Mouse (Mus musculus): Measurements from ENCODE around the gene Lpp. TPM values are rescaled to one million over a fixed set of nuclear protein-coding genes. Genes with fewer than 3 reads are reported as not detected.

The Lpp gene
- total and polyA plus RNA-seq, 3 experiments: not detected

GRCm38 (mm10) chr16:24560998-24561397 is 167.7 kb downstream of the Lpp start:
- TF ChIP-seq RAD21 (IDR thresholded peaks at IDR 0.05; ENCODE audit: low read depth, low read length): no peak
- no peak for TF ChIP-seq NRF1 (IDR thresholded peaks at IDR 0.05; ENCODE audit: insufficient read depth, low read depth, low read length, poor library complexity, severe bottlenecking)
- TF ChIP-seq NELFE (IDR thresholded peaks at IDR 0.05; ENCODE audit: low read depth, low read length): no peak
- no peak for TF ChIP-seq MAX (IDR thresholded peaks at IDR 0.05; ENCODE audit: low read length)
- no peak for TF ChIP-seq MEF2A (IDR thresholded peaks at IDR 0.05; ENCODE audit: extremely low read depth, insufficient replicate concordance, low read depth, low read length, poor library complexity, severe bottlenecking)
- no peak for TF ChIP-seq E2F4 (IDR thresholded peaks at IDR 0.05; ENCODE audit: borderline replicate concordance, low read depth, low read length)
- TF ChIP-seq TAL1 (IDR thresholded peaks at IDR 0.05; ENCODE audit: low read length): no peak
- TF ChIP-seq TCF12 (IDR thresholded peaks at IDR 0.05; ENCODE audit: low read depth, low read length): no peak
- TF ChIP-seq MAZ (IDR thresholded peaks at IDR 0.05; ENCODE audit: low read depth, low read length): no peak
- no peak for TF ChIP-seq UBTF (IDR thresholded peaks at IDR 0.05; ENCODE audit: borderline replicate concordance, insufficient read depth, low read depth, low read length)
- no peak for TF ChIP-seq MAFK (IDR thresholded peaks at IDR 0.05; ENCODE audit: borderline replicate concordance, low read depth, low read length)
- TF ChIP-seq HCFC1 (IDR thresholded peaks at IDR 0.05; ENCODE audit: low read depth, low read length): no peak
- TF ChIP-seq POLR2AphosphoS5 (IDR thresholded peaks at IDR 0.05; ENCODE audit: borderline replicate concordance, low read depth, low read length): no peak
- TF ChIP-seq POLR2A (IDR thresholded peaks at IDR 0.05; ENCODE audit: control insufficient read depth in 1 of 2, insufficient read depth in 1 of 2, low read depth in 1 of 2, low read length in 2 of 2, poor library complexity in 1 of 2): no peak
- no peak for TF ChIP-seq POLR2AphosphoS2 (IDR thresholded peaks at IDR 0.05; ENCODE audit: low read length)
- TF ChIP-seq JUND (IDR thresholded peaks at IDR 0.05; ENCODE audit: low read depth, low read length): no peak
- no peak for TF ChIP-seq EP300 (IDR thresholded peaks at IDR 0.05; ENCODE audit: low read depth in 1 of 2, low read length in 2 of 2)
- H3K4me1 ChIP-seq (ENCODE audit: control insufficient read depth in 1 of 2, insufficient read depth in 2 of 2, low read length in 2 of 2): no peaks in the 10 kb centered on the region

DNA sequence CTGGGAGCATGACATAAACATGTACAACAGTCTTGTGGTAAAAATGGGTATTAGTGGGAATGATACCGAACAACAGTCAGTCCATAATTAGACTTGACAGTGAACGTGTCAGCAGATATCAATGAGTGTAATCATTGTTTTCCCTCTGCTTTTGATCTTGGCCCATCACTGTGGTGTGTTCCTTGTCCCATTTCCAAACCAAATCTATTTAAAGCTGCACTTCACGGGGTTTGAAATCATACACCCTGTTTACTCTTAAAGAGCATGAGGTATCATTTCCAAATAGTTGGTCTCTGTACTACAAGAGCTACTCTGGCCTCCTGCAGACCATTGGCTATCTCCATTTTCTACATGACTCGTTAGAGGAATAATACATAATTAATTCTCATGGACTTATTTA is 168.3 kb downstream of the Lpp start:
- Histone ChIP-seq H3K27me3 (ENCODE audit: control insufficient read depth in 1 of 2, insufficient read depth in 2 of 2, low read length in 2 of 2) (no peaks in the 10 kb centered on the region), H3K27ac (ENCODE audit: control insufficient read depth, low read depth, low read length) (no peak overlapping the region), H3K36me3 (ENCODE audit: control insufficient read depth in 1 of 2, insufficient read depth in 2 of 2, low read length in 2 of 2) (no peaks in the 10 kb centered on the region), H3K79me2 (ENCODE audit: control insufficient read depth, insufficient read depth, low read length, poor library complexity) (no peaks in the 10 kb centered on the region), H3K4me1 (ENCODE audit: control insufficient read depth in 1 of 2, insufficient read depth in 2 of 2, low read length in 2 of 2) (no peaks in the 10 kb centered on the region), H3K9me3 (replicated peaks; ENCODE audit: insufficient read depth, low read length) (no peaks in the 10 kb centered on the region), H3K9ac (ENCODE audit: control insufficient read depth, low read depth, low read length, poor library complexity, severe bottlenecking) (no peak overlapping the region), H3K4me3 (ENCODE audit: control insufficient read depth in 1 of 2, insufficient read depth in 1 of 2, low read depth in 2 of 2, low read length in 2 of 2) (no peak overlapping the region)
- TF ChIP-seq RAD21 (IDR thresholded peaks at IDR 0.05; ENCODE audit: low read depth, low read length) (no peak), POLR2A (IDR thresholded peaks at IDR 0.05; ENCODE audit: control insufficient read depth in 1 of 2, insufficient read depth in 1 of 2, low read depth in 1 of 2, low read length in 2 of 2, poor library complexity in 1 of 2) (no peak), CHD1 (IDR thresholded peaks at IDR 0.05; ENCODE audit: low read depth, low read length) (no peak), BHLHE40 (IDR thresholded peaks at IDR 0.05; ENCODE audit: borderline replicate concordance, low read depth, low read length) (no peak), MYB (IDR thresholded peaks at IDR 0.05; ENCODE audit: low read depth, low read length) (no peak), GATA1 (IDR thresholded peaks at IDR 0.05; ENCODE audit: low read depth, low read length) (no peak), UBTF (IDR thresholded peaks at IDR 0.05; ENCODE audit: borderline replicate concordance, insufficient read depth, low read depth, low read length) (no peak), MEF2A (IDR thresholded peaks at IDR 0.05; ENCODE audit: extremely low read depth, insufficient replicate concordance, low read depth, low read length, poor library complexity, severe bottlenecking) (no peak), POLR2AphosphoS2 (IDR thresholded peaks at IDR 0.05; ENCODE audit: low read length) (no peak), USF1 (IDR thresholded peaks at IDR 0.05; ENCODE audit: low read depth, low read length) (no peak), TCF12 (IDR thresholded peaks at IDR 0.05; ENCODE audit: low read depth, low read length) (no peak), MXI1 (IDR thresholded peaks at IDR 0.05; ENCODE audit: low read depth, low read length) (no peak)
- no peak for DNase-seq (ENCODE audit: low read depth, low spot score)

More at GRCm38 (mm10) chr16:24560998-24561397, 167.7 kb downstream of the Lpp start:
- Histone ChIP-seq H3K4me3 (ENCODE audit: control insufficient read depth in 1 of 2, insufficient read depth in 1 of 2, low read depth in 2 of 2, low read length in 2 of 2) (no peak overlapping the region), H3K27me3 (ENCODE audit: control insufficient read depth in 1 of 2, insufficient read depth in 2 of 2, low read length in 2 of 2) (no peaks in the 10 kb centered on the region), H3K9me3 (replicated peaks; ENCODE audit: insufficient read depth, low read length) (no peaks in the 10 kb centered on the region), H3K79me2 (ENCODE audit: control insufficient read depth, insufficient read depth, low read length, poor library complexity) (no peaks in the 10 kb centered on the region), H3K9ac (ENCODE audit: control insufficient read depth, low read depth, low read length, poor library complexity, severe bottlenecking) (no peak overlapping the region), H3K27ac (ENCODE audit: control insufficient read depth, low read depth, low read length) (no peak overlapping the region), H3K36me3 (ENCODE audit: control insufficient read depth in 1 of 2, insufficient read depth in 2 of 2, low read length in 2 of 2) (no peaks in the 10 kb centered on the region)
- DNase-seq (ENCODE audit: low read depth, low spot score): no peak
